Mouse (Mus musculus): ENCODE data around the gene Atp6v1c2.

DNA sequence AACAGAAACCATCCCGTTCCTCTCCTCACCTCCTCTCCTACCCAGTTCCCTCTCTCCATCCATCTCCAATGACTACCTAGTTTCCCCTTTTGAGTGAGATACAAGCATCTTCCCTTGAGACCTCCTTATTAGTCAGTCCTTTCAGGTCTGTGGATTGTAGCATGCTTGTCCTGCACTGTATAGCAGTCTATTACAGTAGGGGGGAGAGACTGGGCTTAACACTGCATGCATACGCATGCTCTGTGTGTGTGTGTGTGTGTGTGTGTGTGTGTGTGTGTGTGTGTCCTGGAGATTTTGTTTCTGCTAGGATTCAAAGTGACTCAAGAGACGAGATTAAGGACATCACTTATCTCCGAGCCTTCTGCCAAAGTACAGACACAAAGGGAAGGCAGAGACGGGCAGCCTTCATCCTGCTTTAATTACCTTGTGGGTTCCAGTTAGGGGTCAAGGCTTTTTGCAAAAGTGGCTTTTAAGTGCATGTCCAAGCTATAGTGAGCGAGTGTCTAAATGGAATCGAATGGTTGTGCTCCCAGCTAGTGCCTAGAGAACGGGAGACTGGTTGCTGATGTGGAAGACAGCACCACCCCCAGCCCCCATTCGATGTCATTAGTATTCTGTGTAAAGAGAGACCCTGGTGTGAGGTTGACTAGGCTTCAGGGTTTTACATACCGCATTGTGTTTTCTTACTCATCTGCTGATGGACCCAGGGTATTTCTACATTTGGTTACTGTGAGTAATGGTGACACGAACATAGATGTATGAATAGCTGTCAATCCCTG, 93.4 kb downstream of the Atp6v1c2 start:
- TF ChIP-seq ELF1 (IDR thresholded peaks at IDR 0.05; ENCODE audit: low read depth, low read length) = no peak
- no peak for TF ChIP-seq CTCF (conservative IDR thresholded peaks at IDR 0.05 in 1 of 2, IDR thresholded peaks at IDR 0.05 in 1 of 2; ENCODE audit: low read depth in 2 of 2, low read length in 2 of 2)
- no peak for TF ChIP-seq MEF2A (IDR thresholded peaks at IDR 0.05; ENCODE audit: borderline replicate concordance, low read depth, low read length)
- TF ChIP-seq SIN3A (IDR thresholded peaks at IDR 0.05; ENCODE audit: low read length) = no peak
- no peak for TF ChIP-seq USF2 (conservative IDR thresholded peaks at IDR 0.05; ENCODE audit: low read depth, low read length)
- TF ChIP-seq KAT2A (IDR thresholded peaks at IDR 0.05; ENCODE audit: insufficient replicate concordance, low read length) = no peak
- TF ChIP-seq POLR2AphosphoS2 (IDR thresholded peaks at IDR 0.05; ENCODE audit: low read depth, low read length) = no peak
- peak; percentile 60; the same call in 1 of the 2 replicates for TF ChIP-seq NRF1 (IDR thresholded peaks at IDR 0.05; ENCODE audit: low read depth, low read length)
- no peak for TF ChIP-seq CHD1 (IDR thresholded peaks at IDR 0.05; ENCODE audit: low read depth, low read length)
- TF ChIP-seq SMC3 (IDR thresholded peaks at IDR 0.05; ENCODE audit: low read depth, low read length) = no peak
- TF ChIP-seq POLR2A (IDR thresholded peaks at IDR 0.05; ENCODE audit: low read depth, low read length) = no peak
- no peak for TF ChIP-seq E2F4 (IDR thresholded peaks at IDR 0.05; ENCODE audit: insufficient replicate concordance, low read depth, low read length)
- no peak for TF ChIP-seq USF1 (IDR thresholded peaks at IDR 0.05; ENCODE audit: low read depth, low read length)
- TF ChIP-seq EP300 (IDR thresholded peaks at IDR 0.05; ENCODE audit: low read length) = no peak

Measured in CH12.LX (cell line).